Mouse (Mus musculus) midbrain, embryonic 15.5 days (tissue): ENCODE results near the gene Acsl3. TPM values are rescaled to one million over a fixed set of nuclear protein-coding genes. Genes with fewer than 3 reads are reported as not detected.

Experiments
- ATAC-seq: fragments of 200-750 bp; cut with Nextera tagmentation; replicated peaks from 2 replicates; pipeline ENCODE4 v1.8.0; 2017; ENCODE audit warnings: moderate TSS enrichment
- H3K27ac ChIP-seq: fragments of 300-500 bp; sonication (generic); 2 replicates; pipeline ENCODE4 v1.5.1; 2015; ENCODE audit warnings: mild to moderate bottlenecking, inconsistent platforms
- H3K27me3 ChIP-seq: fragments of 300-500 bp; sonication (generic); replicated peaks from 2 replicates; pipeline ENCODE4 v1.6.1; 2015; ENCODE audit warnings: inconsistent platforms
- H3K36me3 ChIP-seq: fragments of 300-500 bp; sonication (generic); replicated peaks from 2 replicates; pipeline ENCODE4 v1.6.1; 2015; ENCODE audit warnings: inconsistent platforms
- H3K4me1 ChIP-seq: fragments of 300-500 bp; sonication (generic); 2 replicates; pipeline ENCODE4 v1.6.1; 2015; ENCODE audit warnings: inconsistent platforms
- H3K4me2 ChIP-seq: fragments of 300-500 bp; sonication (generic); 2 replicates; pipeline ENCODE4 v1.6.1; 2015; ENCODE audit warnings: inconsistent platforms, mild to moderate bottlenecking, moderate library complexity
- H3K4me3 ChIP-seq: fragments of 300-500 bp; sonication (generic); 2 replicates; pipeline ENCODE4 v1.5.1; 2015; ENCODE audit warnings: mild to moderate bottlenecking, inconsistent platforms
- H3K9ac ChIP-seq: fragments of 300-500 bp; sonication (generic); 2 replicates; pipeline ENCODE4 v1.6.1; 2015; ENCODE audit warnings: mild to moderate bottlenecking, inconsistent platforms
- H3K9me3 ChIP-seq: fragments of 300-500 bp; sonication (generic); 2 replicates; pipeline ENCODE4 v1.6.1; 2016; ENCODE audit warnings: inconsistent platforms
- WGBS: fragments of 180-500 bp; shearing (Covaris S2); methylation state at CpG from one replicate; pipeline ENCODE4 v1.1.7; 2015; ENCODE audit warnings: mixed read lengths; 5-methylcytosine and 5-hydroxymethylcytosine counted together
- polyA plus RNA-seq: library from polyadenylated mRNA; unstranded; fragments of >200 nt; fragmentation: Nextera tagmentation; extraction: Ambion mirVana; gene quantifications from 2 replicates; pipeline ENCODE4 v1.2.1, GENCODE M21; 2015

The Acsl3 gene
- polyA plus RNA-seq, 1 experiment from 2014 or later: 106 TPM

- Histone ChIP-seq H3K9me3 (no peaks in the 10 kb centered on the region), H3K27me3 (no peaks in the 10 kb centered on the region), H3K9ac (peak overlapping the region; percentile 87), H3K4me2 (peak overlapping the region; percentile 67), H3K27ac (peak overlapping the region; percentile 95), H3K36me3 (no peaks in the 10 kb centered on the region), H3K4me1 (peaks cover 33% of the 10 kb centered on the region), H3K4me3 (peak overlapping the region; percentile 65)
- WGBS: 25% methylated on average over 22 of the region's 22 CpGs
- ATAC-seq: no peak
Measured at GRCm38 (mm10) chr1:78657021-78657629, 500 bp upstream of the Acsl3 start.

- no peak for ATAC-seq
Measured at GRCm38 (mm10) chr1:78658441-78659269, 1.0 kb downstream of the Acsl3 start.

GRCm38 (mm10) chr1:78659270-78659823 is 1.7 kb downstream of the Acsl3 start:
- no peak for ATAC-seq
- H3K36me3 ChIP-seq: peaks cover 1% of the 10 kb centered on the region; the same call in 1 of the 2 replicates

More at GRCm38 (mm10) chr1:78658441-78659269, 1.0 kb downstream of the Acsl3 start:
- peak overlapping the region; percentile 65 for H3K4me3 ChIP-seq
- H3K36me3 ChIP-seq: no peaks in the 10 kb centered on the region
- WGBS: 2% methylated on average over 20 of the region's 20 CpGs
- no peaks in the 10 kb centered on the region for H3K27me3 ChIP-seq
- no peaks in the 10 kb centered on the region for H3K9me3 ChIP-seq
- H3K4me1 ChIP-seq: peaks cover 33% of the 10 kb centered on the region
- peak overlapping the region; percentile 67 for H3K4me2 ChIP-seq
- H3K9ac ChIP-seq: peak overlapping the region; percentile 87
- H3K27ac ChIP-seq: peak overlapping the region; percentile 95

GRCm38 (mm10) chr1:78664326-78664725 is 6.7 kb downstream of the Acsl3 start:
- 85% methylated on average over 4 of the region's 4 CpGs for WGBS
- no peak overlapping the region for H3K4me2 ChIP-seq
- H3K4me1 ChIP-seq: peaks cover 21% of the 10 kb centered on the region
- no peaks in the 10 kb centered on the region for H3K9me3 ChIP-seq
- H3K36me3 ChIP-seq: peaks cover 21% of the 10 kb centered on the region; the same call in 1 of the 2 replicates
- H3K4me3 ChIP-seq: no peak overlapping the region
- no peak overlapping the region for H3K9ac ChIP-seq
- no peak overlapping the region for H3K27ac ChIP-seq
- no peaks in the 10 kb centered on the region for H3K27me3 ChIP-seq
- ATAC-seq: no peak

More at GRCm38 (mm10) chr1:78659270-78659823, 1.7 kb downstream of the Acsl3 start:
- Histone ChIP-seq H3K27me3 (no peaks in the 10 kb centered on the region), H3K4me1 (peaks cover 33% of the 10 kb centered on the region), H3K27ac (0 out of 2 replicates have a peak overlapping the region, but pooled peaks have one; percentile 95), H3K9ac (peak overlapping the region; percentile 87), H3K4me2 (peak overlapping the region; percentile 67), H3K4me3 (peak overlapping the region; percentile 65), H3K9me3 (no peaks in the 10 kb centered on the region)
- WGBS: 14% methylated on average over 4 of the region's 4 CpGs

- Histone ChIP-seq H3K4me2 (no peak overlapping the region), H3K9me3 (no peaks in the 10 kb centered on the region), H3K4me1 (peaks cover 5% of the 10 kb centered on the region; the same call in 1 of the 2 replicates), H3K4me3 (no peak overlapping the region), H3K36me3 (peaks cover 21% of the 10 kb centered on the region; the same call in 1 of the 2 replicates), H3K27ac (no peak overlapping the region), H3K9ac (no peak overlapping the region), H3K27me3 (no peaks in the 10 kb centered on the region)
- no peak for ATAC-seq
- WGBS: 96% methylated on average over 9 of the region's 9 CpGs
Measured at GRCm38 (mm10) chr1:78665954-78666499, 8.4 kb downstream of the Acsl3 start.

- Histone ChIP-seq H3K27me3 (no peaks in the 10 kb centered on the region), H3K36me3 (peaks cover 21% of the 10 kb centered on the region; the same call in 1 of the 2 replicates), H3K4me1 (no peaks in the 10 kb centered on the region), H3K9me3 (no peaks in the 10 kb centered on the region), H3K4me2 (no peak overlapping the region), H3K4me3 (no peak overlapping the region), H3K27ac (no peak overlapping the region), H3K9ac (no peak overlapping the region)
- WGBS: 93% methylated on average over 1 of the region's 1 CpGs
- no peak for ATAC-seq
Measured at GRCm38 (mm10) chr1:78666585-78666984, 9.0 kb downstream of the Acsl3 start.

- H3K9me3 ChIP-seq: no peaks in the 10 kb centered on the region
- H3K36me3 ChIP-seq: no peaks in the 10 kb centered on the region
- H3K4me2 ChIP-seq: no peak overlapping the region
- no peak for ATAC-seq
- H3K4me1 ChIP-seq: no peaks in the 10 kb centered on the region
- WGBS: 92% methylated on average over 3 of the region's 3 CpGs
- no peak overlapping the region for H3K4me3 ChIP-seq
- no peaks in the 10 kb centered on the region for H3K27me3 ChIP-seq
- H3K27ac ChIP-seq: no peak overlapping the region
- no peak overlapping the region for H3K9ac ChIP-seq
Measured at GRCm38 (mm10) chr1:78682291-78682690, 24.7 kb downstream of the Acsl3 start.

- Histone ChIP-seq H3K36me3 (no peaks in the 10 kb centered on the region), H3K4me1 (no peaks in the 10 kb centered on the region), H3K27ac (no peak overlapping the region), H3K4me2 (no peak overlapping the region), H3K9me3 (no peaks in the 10 kb centered on the region), H3K4me3 (no peak overlapping the region), H3K27me3 (no peaks in the 10 kb centered on the region), H3K9ac (no peak overlapping the region)
- ATAC-seq: no peak
- WGBS: 81% methylated on average over 8 of the region's 8 CpGs
Measured at GRCm38 (mm10) chr1:78684128-78684527, 26.5 kb downstream of the Acsl3 start.

GRCm38 (mm10) chr1:78686872-78687271 is 29.2 kb downstream of the Acsl3 start:
- Histone ChIP-seq H3K9ac (no peak overlapping the region), H3K4me3 (no peak overlapping the region), H3K4me1 (no peaks in the 10 kb centered on the region), H3K36me3 (peaks cover 3% of the 10 kb centered on the region; the same call in 1 of the 2 replicates), H3K27ac (no peak overlapping the region), H3K9me3 (no peaks in the 10 kb centered on the region), H3K27me3 (no peaks in the 10 kb centered on the region), H3K4me2 (no peak overlapping the region)
- no peak; the same call in 1 of the 2 replicates for ATAC-seq

GRCm38 (mm10) chr1:78688149-78688548 is 30.5 kb downstream of the Acsl3 start:
- no peak overlapping the region for H3K9ac ChIP-seq
- WGBS: 86% methylated on average over 7 of the region's 7 CpGs
- no peaks in the 10 kb centered on the region for H3K9me3 ChIP-seq

GRCm38 (mm10) chr1:78694503-78695258 is 37.1 kb downstream of the Acsl3 start:
- H3K9ac ChIP-seq: no peak overlapping the region
- ATAC-seq: no peak
- H3K27me3 ChIP-seq: no peaks in the 10 kb centered on the region
- H3K4me1 ChIP-seq: no peaks in the 10 kb centered on the region
- H3K36me3 ChIP-seq: peaks cover 19% of the 10 kb centered on the region; the same call in 1 of the 2 replicates
- no peak overlapping the region for H3K4me3 ChIP-seq
- 92% methylated on average over 9 of the region's 9 CpGs for WGBS
- no peaks in the 10 kb centered on the region for H3K9me3 ChIP-seq
- H3K4me2 ChIP-seq: no peak overlapping the region
- no peak overlapping the region for H3K27ac ChIP-seq

More at GRCm38 (mm10) chr1:78688149-78688548, 30.5 kb downstream of the Acsl3 start:
- Histone ChIP-seq H3K27me3 (no peaks in the 10 kb centered on the region), H3K36me3 (peaks cover 3% of the 10 kb centered on the region; the same call in 1 of the 2 replicates), H3K4me2 (no peak overlapping the region), H3K4me3 (no peak overlapping the region), H3K4me1 (no peaks in the 10 kb centered on the region), H3K27ac (no peak overlapping the region)
- ATAC-seq: no peak
